Mouse (Mus musculus) heart, postnatal 36 days (tissue): ENCODE data around the gene Arhgef1. TPM values are rescaled to one million over a fixed set of nuclear protein-coding genes. Genes with fewer than 3 reads are reported as not detected.
A peak's percentile ranks its signal among the peaks of the same experiment; 100 is the strongest.
"Not testable (repeated sequence)": the region's sequence is repeated elsewhere in the genome, so short reads cannot be mapped to it uniquely, and the experiment has no call there.

ENCODE experiments used
- DNase-seq, 2 experiments: peaks; one replicate each; pipeline ENCODE4 v3.0.0; 2021 to 2022
- intact Hi-C: fragments of 180-260 bp; cut with DNase I; formaldehyde crosslinking; loops from one replicate; pipeline ENCODE4 v1.15.1; 2025
- total RNA-seq, 2 experiments: library from RNA; stranded (reverse); gene quantifications; 2 replicates each; pipeline ENCODE4 v1.2.3; 2021

Arhgef1 gene
- total RNA-seq, 2 experiments from 2014 or later = 48.8 to 52.8 TPM

- no peak for DNase-seq
- intact Hi-C loops = loop anchor here (10.0 kb wide), 2 partner anchors 348 to 802 kb away; partner anchors contain the start of genes Gsk3a and Zfp180
Measured at GRCm38 (mm10) chr7:24887096-24887495, 15.6 kb upstream of the Arhgef1 start.

GRCm38 (mm10) chr7:24889431-24890220 lies 13.1 kb upstream of the Arhgef1 start:
- intact Hi-C loops = loop anchor here (1.0 to 10.0 kb wide), 5 partner anchors 15 to 805 kb away; partner anchors contain the start of genes Gsk3a and Zfp180
- no peak for DNase-seq

- DNase-seq = peak; percentile 72 to 75
Measured at GRCm38 (mm10) chr7:24890281-24891216, 12.2 kb upstream of the Arhgef1 start.

GRCm38 (mm10) chr7:24891241-24892124 lies 11.2 kb upstream of the Arhgef1 start:
- no peak for DNase-seq
- intact Hi-C loops = loop anchor here (2.0 kb wide), 1 partner anchor 13 kb away; no protein-coding TSS in a partner anchor

More at GRCm38 (mm10) chr7:24890281-24891216, 12.2 kb upstream of the Arhgef1 start:
- intact Hi-C loops = loop anchor here (1.0 to 2.0 kb wide), 3 partner anchors 14 to 75 kb away; no protein-coding TSS in a partner anchor

- intact Hi-C loops = no loop called here
- DNase-seq = no peak
Measured at GRCm38 (mm10) chr7:24892125-24892583, 10.6 kb upstream of the Arhgef1 start.

GRCm38 (mm10) chr7:24895749-24896148 lies 7.0 kb upstream of the Arhgef1 start:
- DNase-seq, intact Hi-C loops: not testable (repeated sequence)

- intact Hi-C loops = no loop called here
Measured at GRCm38 (mm10) chr7:24896269-24896668, 6.4 kb upstream of the Arhgef1 start.

GRCm38 (mm10) chr7:24897224-24897623 lies 5.5 kb upstream of the Arhgef1 start, which contains the start of gene Cd79a:
TSS of gene Cd79a (plus strand) at chr7:24897381.
- no peak for DNase-seq
- intact Hi-C loops = no loop called here

More at GRCm38 (mm10) chr7:24896269-24896668, 6.4 kb upstream of the Arhgef1 start:
- no peak for DNase-seq

GRCm38 (mm10) chr7:24897959-24898358 lies 4.8 kb upstream of the Arhgef1 start:
- intact Hi-C loops = no loop called here
- DNase-seq = no peak

- DNase-seq = no peak
- intact Hi-C loops = loop anchor here (5.0 kb wide), 1 partner anchor 171 kb away; the partner anchor contains the start of genes Grik5 and Zfp574
Measured at GRCm38 (mm10) chr7:24901114-24901513, 1.6 kb upstream of the Arhgef1 start.

GRCm38 (mm10) chr7:24901842-24902241 lies 870 bp upstream of the Arhgef1 start:
- intact Hi-C loops = loop anchor here (5.0 kb wide), 1 partner anchor 170 kb away; the partner anchor contains the start of genes Grik5 and Zfp574
- no peak for DNase-seq

- intact Hi-C loops = loop anchor here (5.0 kb wide), 1 partner anchor 170 kb away; the partner anchor contains the start of genes Grik5 and Zfp574
- DNase-seq = peak in 1 of 2 experiments; percentile 25
Measured at GRCm38 (mm10) chr7:24902264-24902629, 465 bp upstream of the Arhgef1 start.

GRCm38 (mm10) chr7:24903444-24903825 lies 723 bp downstream of the Arhgef1 start:
- intact Hi-C loops = loop anchor here (5.0 kb wide), 1 partner anchor 169 kb away; the partner anchor contains the start of genes Grik5 and Zfp574
- DNase-seq = no peak

GRCm38 (mm10) chr7:24904070-24904483 lies 1.4 kb downstream of the Arhgef1 start:
- intact Hi-C loops = loop anchor here (1.0 to 5.0 kb wide), 3 partner anchors 13 to 168 kb away; partner anchors contain the start of genes Grik5, Rps19 and Zfp574
- DNase-seq = peak; percentile 92 to 95

GRCm38 (mm10) chr7:24904936-24905335 lies 2.2 kb downstream of the Arhgef1 start:
- intact Hi-C loops = loop anchor here (1.0 to 5.0 kb wide), 3 partner anchors 14 to 167 kb away; partner anchors contain the start of genes Grik5, Rps19 and Zfp574
- DNase-seq = peak; percentile 40 to 54

GRCm38 (mm10) chr7:24906551-24906950 lies 3.8 kb downstream of the Arhgef1 start:
- no peak for DNase-seq
- intact Hi-C loops = no loop called here

- intact Hi-C loops = no loop called here
- DNase-seq = no peak
Measured at GRCm38 (mm10) chr7:24907211-24907748, 4.6 kb downstream of the Arhgef1 start.

GRCm38 (mm10) chr7:24912480-24912879 lies 9.8 kb downstream of the Arhgef1 start:
- intact Hi-C loops = no loop called here
- no peak for DNase-seq
